Mouse (Mus musculus) midbrain, postnatal 0 days (tissue): ENCODE results near the gene Syngr1. TPM values are rescaled to one million over a fixed set of nuclear protein-coding genes. Genes with fewer than 3 reads are reported as not detected.

ENCODE experiments used
- ATAC-seq: fragments of 200-750 bp; cut with Nextera tagmentation; 2 replicates; pipeline ENCODE4 v1.8.0; 2017; ENCODE audit warnings: moderate number of reproducible peaks, mild to moderate bottlenecking, moderate TSS enrichment, moderate library complexity; ENCODE audit not compliant: low FRiP score
- DNase-seq: peaks from one replicate; pipeline ENCODE4 v3.0.0-alpha.2; 2015; ENCODE audit warnings: low spot score
- H3K27ac ChIP-seq: fragments of 300-500 bp; sonication (generic); 2 replicates; pipeline ENCODE4 v1.5.1; 2014; ENCODE audit warnings: low read depth, mild to moderate bottlenecking, low read length, mixed read lengths
- H3K27me3 ChIP-seq: fragments of 300-500 bp; sonication (generic); 2 replicates; pipeline ENCODE4 v1.6.1; 2014; ENCODE audit warnings: low read length, control low read depth, mixed read lengths; ENCODE audit not compliant: insufficient read depth
- H3K36me3 ChIP-seq: fragments of 300-500 bp; sonication (generic); 2 replicates; pipeline ENCODE4 v1.6.1; 2014; ENCODE audit warnings: low read length, control low read depth, mixed read lengths; ENCODE audit not compliant: insufficient read depth
- H3K4me1 ChIP-seq: fragments of 300-500 bp; sonication (generic); 2 replicates; pipeline ENCODE4 v1.6.1; 2014; ENCODE audit warnings: mild to moderate bottlenecking, control low read depth, antibody characterized with exemption, low read length, mixed read lengths; ENCODE audit not compliant: insufficient read depth
- H3K4me2 ChIP-seq: fragments of 300-500 bp; sonication (generic); 2 replicates; pipeline ENCODE4 v1.6.1; 2014; ENCODE audit warnings: low read depth, mild to moderate bottlenecking, low read length, mixed read lengths; ENCODE audit not compliant: poor library complexity, severe bottlenecking
- H3K4me3 ChIP-seq: fragments of 300-500 bp; sonication (generic); 2 replicates; pipeline ENCODE4 v1.5.1; 2014; ENCODE audit warnings: low read depth, mild to moderate bottlenecking, low read length, moderate library complexity
- H3K9ac ChIP-seq: fragments of 300-500 bp; sonication (generic); replicated peaks from 2 replicates; pipeline ENCODE4 v1.6.1; 2014; ENCODE audit warnings: mild to moderate bottlenecking, low read length, moderate library complexity, mixed read lengths; ENCODE audit not compliant: poor library complexity, severe bottlenecking
- H3K9me3 ChIP-seq: fragments of 300-500 bp; sonication (generic); 2 replicates; pipeline ENCODE4 v1.6.1; 2016; ENCODE audit warnings: low read length, control low read depth
- CTCF ChIP-seq: IDR thresholded peaks from 2 replicates; pipeline ENCODE4 v1.5.1; 2016; ENCODE audit warnings: antibody characterized with exemption, mild to moderate bottlenecking
- WGBS: fragments of 180-500 bp; shearing (Covaris S2); extraction: QIAGEN DNeasy Blood & Tissue Kit; methylation state at CpG from one replicate; pipeline ENCODE4 v1.1.7; 2014; 5-methylcytosine and 5-hydroxymethylcytosine counted together
- polyA plus RNA-seq: library from polyadenylated mRNA; unstranded; fragments of >200 nt; fragmentation: Nextera tagmentation; extraction: Ambion mirVana; gene quantifications from 2 replicates; pipeline ENCODE4 v1.2.1, GENCODE M21; 2015
- total RNA-seq: library from RNA; depleted of rRNA; stranded (reverse); fragments of >200 nt; gene quantifications from 2 replicates; pipeline ENCODE4 v1.2.3, GENCODE M21; 2014

Gene Syngr1
- total and polyA plus RNA-seq, 2 experiments from 2014 or later, result 81.5 to 220 TPM

DNA sequence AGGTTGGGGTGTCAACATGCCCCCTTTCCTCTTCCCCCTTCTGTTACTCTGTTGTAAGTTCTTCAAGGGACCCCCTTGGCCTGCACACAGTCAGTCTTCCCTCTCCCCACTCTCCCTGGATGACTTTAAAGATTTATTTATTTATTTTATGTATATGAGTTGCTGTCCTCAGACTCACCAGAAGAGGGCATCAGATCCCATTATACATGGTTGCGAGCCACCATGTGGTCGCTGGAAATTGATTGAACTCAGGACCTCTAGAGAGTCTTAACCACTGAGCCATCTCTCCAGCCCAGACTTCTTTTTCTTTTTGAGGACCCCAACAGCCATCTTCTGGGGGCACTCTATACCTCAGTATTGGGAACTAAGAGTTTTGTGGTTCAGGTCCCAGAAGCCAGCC is 21.4 kb downstream of the Syngr1 start:
- no peaks in the 10 kb centered on the region for H3K4me1 ChIP-seq
- H3K9ac ChIP-seq, result no peak overlapping the region
- peaks cover 42% of the 10 kb centered on the region for H3K36me3 ChIP-seq
- no peak for ATAC-seq
- 43% methylated on average over 2 of the region's 2 CpGs for WGBS
- peak; percentile 59 for TF ChIP-seq CTCF
- no peak overlapping the region for H3K4me3 ChIP-seq
- DNase-seq, result no peak
- no peaks in the 10 kb centered on the region for H3K9me3 ChIP-seq
- no peak overlapping the region for H3K4me2 ChIP-seq
- H3K27ac ChIP-seq, result no peak overlapping the region
- H3K27me3 ChIP-seq, result no peaks in the 10 kb centered on the region

DNA sequence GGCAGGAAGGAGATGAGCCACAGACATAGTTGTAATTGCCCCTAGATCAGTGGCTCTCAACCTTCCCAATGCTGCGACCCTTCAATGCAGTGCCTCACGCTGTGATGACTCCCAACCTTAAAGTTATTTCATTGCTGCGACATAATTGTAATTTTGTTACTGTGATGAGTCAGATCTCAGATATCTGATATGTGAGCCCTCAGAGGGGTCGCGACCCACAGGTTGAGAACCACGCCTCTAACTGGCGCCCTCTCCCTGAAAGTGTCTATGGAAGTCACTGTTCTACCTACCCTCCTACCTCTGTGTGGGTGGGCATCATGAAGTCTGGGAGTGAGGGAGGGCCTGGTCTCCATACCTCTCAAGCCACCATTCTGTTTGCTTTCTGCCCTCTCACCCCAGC is 23.3 kb downstream of the Syngr1 start:
- TF ChIP-seq CTCF, result no peak
- ATAC-seq (no peak), DNase-seq (no peak)
- no peaks in the 10 kb centered on the region for H3K4me1 ChIP-seq
- no peak overlapping the region for H3K9ac ChIP-seq
- H3K4me2 ChIP-seq, result no peak overlapping the region
- H3K27ac ChIP-seq, result no peak overlapping the region
- 95% methylated on average over 7 of the region's 7 CpGs for WGBS
- H3K9me3 ChIP-seq, result no peaks in the 10 kb centered on the region
- H3K36me3 ChIP-seq, result peaks cover 42% of the 10 kb centered on the region
- H3K27me3 ChIP-seq, result no peaks in the 10 kb centered on the region
- H3K4me3 ChIP-seq, result no peak overlapping the region

DNA sequence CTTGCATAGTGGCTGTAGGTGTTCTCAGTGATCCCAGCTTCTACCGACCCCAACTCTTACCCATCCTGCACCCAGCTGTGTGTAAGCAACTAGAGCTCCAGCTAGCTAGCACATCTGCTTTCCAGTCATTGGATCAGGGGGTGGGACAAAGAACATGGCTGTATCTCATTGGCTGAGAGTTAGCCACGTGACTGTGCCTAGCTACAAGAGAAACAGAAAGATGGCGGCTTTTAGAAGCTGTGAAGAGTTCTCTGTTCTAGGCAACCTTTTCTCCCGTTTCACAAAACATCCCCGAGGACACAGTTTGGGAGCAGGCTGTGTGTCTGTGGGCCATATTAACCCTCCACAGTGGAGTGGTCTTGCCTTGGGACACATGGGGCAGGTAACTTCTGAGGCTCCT is 24.1 kb downstream of the Syngr1 start:
- no peak overlapping the region for H3K9ac ChIP-seq
- H3K36me3 ChIP-seq, result peaks cover 42% of the 10 kb centered on the region
- H3K27me3 ChIP-seq, result no peaks in the 10 kb centered on the region
- TF ChIP-seq CTCF, result no peak
- no peaks in the 10 kb centered on the region for H3K9me3 ChIP-seq
- WGBS, result 65% methylated on average over 5 of the region's 5 CpGs
- no peak overlapping the region for H3K27ac ChIP-seq
- H3K4me3 ChIP-seq, result no peak overlapping the region
- H3K4me2 ChIP-seq, result no peak overlapping the region
- no peak for ATAC-seq
- DNase-seq, result peak; percentile 30
- no peaks in the 10 kb centered on the region for H3K4me1 ChIP-seq

DNA sequence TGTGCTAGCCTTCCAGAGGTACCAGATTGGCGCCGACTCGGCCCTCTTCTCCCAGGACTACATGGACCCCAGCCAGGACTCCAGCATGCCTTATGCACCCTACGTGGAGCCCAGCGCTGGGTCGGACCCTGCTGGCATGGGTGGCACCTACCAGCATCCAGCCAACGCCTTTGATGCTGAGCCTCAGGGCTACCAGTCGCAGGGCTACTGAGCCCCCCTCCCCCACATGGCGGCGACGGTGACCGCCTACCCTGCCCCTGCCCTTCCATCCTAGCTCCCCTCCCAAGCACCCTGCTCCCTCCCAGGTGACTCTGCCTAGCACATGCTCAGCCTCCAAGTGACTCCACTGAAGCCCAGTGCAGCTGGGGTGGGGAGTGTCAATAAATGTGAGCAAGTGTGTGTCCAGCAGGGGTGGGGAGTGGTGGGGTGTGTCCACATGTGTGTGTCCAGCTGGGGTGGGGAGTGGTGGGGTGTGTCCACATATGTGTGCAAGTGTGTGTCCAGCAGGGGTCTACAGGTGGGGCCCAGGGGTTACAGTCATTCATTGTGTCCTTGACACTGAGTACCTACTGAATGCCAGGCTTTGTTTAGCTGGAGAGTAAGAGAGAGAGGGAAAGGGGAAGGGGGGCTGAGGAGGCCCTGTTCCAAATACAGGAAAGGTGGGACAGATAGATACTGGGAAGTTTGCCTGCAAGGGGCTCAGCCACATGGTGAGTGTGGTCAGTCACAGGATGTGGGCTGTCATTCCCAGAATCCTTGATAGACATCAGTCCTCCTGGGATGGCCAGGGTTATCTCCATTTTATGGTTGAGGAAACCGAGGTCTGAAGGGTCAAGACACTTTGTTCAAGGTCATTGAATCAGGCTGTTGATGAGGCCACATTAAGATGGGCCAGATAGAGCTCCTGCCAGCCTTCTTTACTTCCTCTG is 25.0 kb downstream of the Syngr1 start:
- ATAC-seq (no peak), DNase-seq (no peak)
- H3K4me2 ChIP-seq, result no peak overlapping the region
- H3K4me1 ChIP-seq, result no peaks in the 10 kb centered on the region
- no peak overlapping the region for H3K9ac ChIP-seq
- TF ChIP-seq CTCF, result no peak
- peaks cover 35% of the 10 kb centered on the region for H3K36me3 ChIP-seq
- H3K27me3 ChIP-seq, result no peaks in the 10 kb centered on the region
- H3K27ac ChIP-seq, result no peak overlapping the region
- 80% methylated on average over 13 of the region's 13 CpGs for WGBS
- no peaks in the 10 kb centered on the region for H3K9me3 ChIP-seq
- no peak overlapping the region for H3K4me3 ChIP-seq

DNA sequence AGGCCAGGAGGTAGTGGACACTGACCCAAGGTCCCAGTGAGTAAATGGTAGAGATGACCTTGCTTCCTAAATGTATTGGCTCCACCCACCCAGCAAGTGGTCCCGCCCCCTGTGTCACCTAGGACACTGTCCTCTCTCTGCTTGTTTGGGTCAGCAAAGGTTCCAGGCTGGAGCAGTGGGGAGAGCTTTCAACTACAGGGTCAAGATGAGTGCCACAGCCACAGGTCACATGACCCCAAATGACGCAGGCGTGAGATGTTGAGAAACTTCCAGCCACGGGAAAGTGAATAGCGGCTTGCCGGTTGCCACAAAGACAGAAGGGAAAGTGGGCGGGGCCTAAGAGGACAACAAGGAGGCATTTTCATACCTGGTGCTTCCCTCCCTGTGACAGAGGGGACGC is 26.0 kb downstream of the Syngr1 start:
- Histone ChIP-seq H3K27ac (no peak overlapping the region), H3K4me1 (no peaks in the 10 kb centered on the region), H3K36me3 (peaks cover 26% of the 10 kb centered on the region), H3K9ac (no peak overlapping the region), H3K4me2 (no peak overlapping the region), H3K4me3 (no peak overlapping the region), H3K9me3 (no peaks in the 10 kb centered on the region), H3K27me3 (no peaks in the 10 kb centered on the region)
- no peak for TF ChIP-seq CTCF
- DNase-seq (no peak), ATAC-seq (no peak)
- 64% methylated on average over 8 of the region's 8 CpGs for WGBS

DNA sequence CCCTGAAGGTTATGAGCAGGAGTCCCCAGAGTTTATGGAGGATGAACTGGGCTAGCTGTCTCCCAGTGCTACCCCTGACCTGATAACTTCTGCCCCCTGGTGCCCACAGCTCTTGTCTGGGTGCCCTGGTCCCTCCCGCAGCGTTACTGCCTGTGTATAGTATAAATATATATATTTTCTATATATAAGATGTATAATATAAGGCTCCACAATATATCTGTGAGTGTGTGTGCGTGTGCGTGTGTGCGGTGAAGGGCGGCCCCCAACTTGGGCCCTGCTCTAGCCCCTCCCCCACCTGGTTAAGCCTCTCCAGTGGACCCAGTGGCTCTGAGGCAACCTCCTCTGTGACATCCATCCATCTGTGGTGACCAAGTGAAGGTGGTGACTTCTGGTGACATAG is 27.9 kb downstream of the Syngr1 start:
- Histone ChIP-seq H3K4me3 (no peak overlapping the region), H3K9me3 (no peaks in the 10 kb centered on the region), H3K27me3 (no peaks in the 10 kb centered on the region), H3K9ac (no peak overlapping the region), H3K4me2 (no peak overlapping the region), H3K4me1 (no peaks in the 10 kb centered on the region), H3K36me3 (peaks cover 18% of the 10 kb centered on the region), H3K27ac (no peak overlapping the region)
- 91% methylated on average over 6 of the region's 6 CpGs for WGBS
- TF ChIP-seq CTCF, result no peak
- DNase-seq (no peak), ATAC-seq (no peak)
